Mouse (Mus musculus): ENCODE data around the gene Usp22. TPM values are rescaled to one million over a fixed set of nuclear protein-coding genes. Genes with fewer than 3 reads are reported as not detected.
"Not testable (repeated sequence)": the region's sequence is repeated elsewhere in the genome, so short reads cannot be mapped to it uniquely, and the experiment has no call there.

Gene Usp22
- total RNA-seq, 2 experiments from 2014 or later: 26.2 to 27.6 TPM

DNA sequence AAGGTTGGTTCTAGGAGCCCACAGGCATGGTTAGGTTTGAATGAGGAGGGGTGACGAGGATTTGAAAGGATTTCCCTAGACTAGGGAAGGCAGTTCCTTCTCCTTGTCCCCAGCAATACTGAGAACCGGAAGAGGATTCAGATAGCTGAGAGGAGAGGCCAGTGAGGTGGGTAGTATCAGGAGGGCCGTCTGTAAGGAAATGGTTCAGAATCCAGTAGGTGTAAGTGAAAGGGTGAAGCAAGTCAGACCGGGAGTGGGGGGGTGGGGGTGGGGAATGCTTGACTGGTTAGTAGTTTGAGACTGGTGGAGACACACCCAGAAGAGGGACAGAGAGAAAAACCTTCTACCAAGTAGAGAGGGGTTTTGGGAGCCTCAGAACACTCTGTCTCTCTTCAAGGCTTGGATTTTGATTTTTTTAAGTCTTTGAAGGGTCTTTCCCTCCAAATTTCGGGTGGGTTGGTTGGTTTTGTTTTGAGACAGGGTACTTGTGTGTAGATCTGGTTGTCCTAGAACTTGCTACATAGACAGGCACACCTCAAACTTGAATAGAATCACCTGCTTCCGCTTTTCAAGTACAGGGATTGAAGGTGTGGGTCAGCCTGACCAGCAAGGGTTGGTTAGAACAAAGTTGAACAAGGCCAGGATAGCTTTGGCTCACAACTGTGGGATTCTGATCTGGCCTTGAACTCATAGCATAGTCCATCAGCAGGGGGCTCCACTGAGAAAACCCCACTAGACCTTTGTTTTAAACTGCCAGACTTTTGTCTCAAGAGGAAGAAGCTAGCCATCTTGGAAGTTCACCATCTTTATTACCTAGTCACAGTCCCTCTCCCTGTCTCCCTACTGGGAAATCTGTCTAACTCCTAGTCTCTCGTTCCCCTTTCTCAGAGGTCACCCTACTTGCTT, 31.0 kb downstream of the Usp22 start:
- DNase-seq: no peak

DNA sequence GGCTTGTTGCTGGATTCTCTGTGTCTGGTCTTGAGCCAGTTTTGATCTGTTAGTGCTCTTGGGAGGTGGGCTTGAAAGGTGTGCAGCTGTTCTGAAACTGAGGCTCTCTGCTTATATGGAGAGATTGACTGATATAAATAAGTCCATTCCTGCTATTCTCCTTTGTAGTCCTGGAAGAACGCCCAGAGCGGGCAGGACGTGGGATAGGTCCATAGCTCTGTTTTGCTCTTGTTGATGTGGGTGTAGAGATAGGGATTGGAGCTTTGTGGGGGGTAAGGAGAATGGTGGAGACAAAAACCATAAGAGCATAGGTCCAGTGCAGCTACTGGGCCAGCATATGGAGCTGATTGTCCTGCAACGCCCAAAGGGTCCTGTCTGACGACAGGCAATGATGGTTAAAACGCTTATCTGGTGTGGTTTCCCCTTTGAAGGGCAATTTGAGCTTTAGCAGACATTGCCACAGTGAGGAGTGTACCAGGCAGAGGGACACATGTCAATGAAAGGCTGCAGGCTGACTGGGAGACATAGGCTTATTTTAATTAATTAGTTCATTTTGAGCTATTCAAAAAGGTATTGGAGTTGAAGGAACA, 31.8 kb downstream of the Usp22 start:
- DNase-seq: no peak

DNA sequence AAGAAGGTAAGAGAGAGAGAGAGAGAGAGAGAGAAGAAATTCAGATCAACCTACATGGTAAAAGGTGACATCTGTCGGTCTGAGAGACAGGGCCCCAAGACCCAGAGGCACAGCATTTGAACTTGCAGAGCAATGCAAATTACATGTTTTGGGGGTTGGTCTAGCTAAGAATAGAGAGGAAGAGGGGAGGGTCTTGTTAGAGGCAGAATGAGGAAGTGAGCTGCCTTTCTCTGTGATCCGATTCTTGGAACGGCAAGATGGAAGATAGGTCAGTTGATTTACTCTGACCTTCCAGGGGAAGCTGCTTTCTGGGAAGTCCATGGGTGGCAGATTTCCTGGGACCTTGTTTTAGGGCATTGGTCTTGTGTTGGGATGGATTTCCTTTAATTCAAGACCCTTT, 32.6 kb downstream of the Usp22 start:
- peak in 1 of 2 experiments; percentile 34 for DNase-seq

DNA sequence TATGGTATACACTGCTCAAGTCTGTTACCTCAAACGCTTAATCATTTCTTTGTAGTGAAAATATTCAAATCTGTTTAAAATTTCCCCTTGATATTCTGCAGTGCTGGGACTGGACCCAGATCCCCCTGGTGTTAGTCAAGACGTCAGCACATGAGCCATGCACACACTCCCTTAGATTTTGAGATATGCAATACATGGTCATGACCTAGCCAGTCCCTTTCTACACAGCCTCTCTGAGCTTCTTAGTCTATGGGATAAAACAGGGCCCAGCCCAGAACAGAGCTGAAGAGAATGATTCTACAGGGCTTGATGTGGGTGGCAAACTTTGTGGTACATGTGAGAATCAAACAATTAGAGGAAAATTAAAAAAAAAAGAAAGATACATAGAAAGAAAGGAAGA, 33.2 kb downstream of the Usp22 start:
- no peak for DNase-seq

DNA sequence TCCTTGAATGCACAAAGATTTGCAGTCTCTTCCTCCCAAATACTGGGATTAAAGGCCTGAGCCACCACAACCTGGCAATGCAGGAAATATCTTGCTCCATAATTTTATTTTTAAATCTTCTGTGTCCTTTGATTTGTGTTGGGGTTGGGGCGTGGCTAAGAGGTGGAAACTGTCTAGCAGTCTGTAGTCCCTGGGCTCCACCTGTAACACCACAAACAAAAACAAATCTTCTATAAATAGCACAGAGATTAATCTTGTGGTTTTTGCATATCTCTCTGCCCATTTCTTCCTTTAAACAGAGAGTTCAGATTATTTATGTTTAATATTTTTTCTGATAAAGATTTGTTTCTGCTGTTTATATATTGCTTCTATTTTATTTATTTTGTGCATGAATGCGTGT, 41.9 kb downstream of the Usp22 start:
- DNase-seq: no peak

DNA sequence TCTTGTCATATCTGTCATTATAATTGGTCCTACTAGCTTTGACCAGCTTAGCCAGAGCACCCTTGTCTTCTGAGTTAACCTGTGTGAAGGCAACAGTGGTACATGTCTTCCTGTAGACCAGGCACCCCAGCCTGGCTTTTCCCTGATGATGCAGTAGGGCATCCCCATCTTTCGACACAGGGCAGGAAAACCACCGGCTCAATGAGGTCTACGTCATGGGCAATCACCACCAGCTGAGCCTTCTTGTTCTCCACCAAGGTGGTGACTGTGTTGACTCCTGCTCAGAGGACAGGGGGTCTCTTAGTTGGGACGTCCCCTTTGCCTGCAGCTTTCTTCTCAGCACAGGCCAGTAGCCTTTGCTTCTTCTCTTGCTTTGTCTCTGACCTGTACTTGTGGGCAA, 44.2 kb downstream of the Usp22 start:
- not testable (repeated sequence) for DNase-seq

DNA sequence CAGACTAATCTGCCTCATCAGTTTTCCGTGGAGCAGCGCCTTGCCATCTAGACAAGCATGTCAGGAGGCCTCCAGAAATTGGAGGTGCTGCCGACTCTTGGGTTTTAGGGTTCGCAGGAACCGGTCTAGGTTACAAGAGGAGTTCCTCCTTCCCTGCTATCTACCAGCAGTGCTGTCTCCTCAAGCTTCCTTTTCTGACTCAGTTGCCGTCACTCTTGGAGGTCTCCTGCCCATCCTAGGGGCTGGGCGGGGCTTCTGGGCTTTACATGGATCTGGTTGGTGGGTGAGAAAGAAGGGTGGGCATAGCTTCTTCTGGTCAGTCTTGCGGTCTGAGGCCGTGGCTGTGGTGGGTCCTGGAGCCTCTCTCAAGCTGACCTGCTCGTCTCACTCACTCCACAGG, 45.5 kb downstream of the Usp22 start:
- DNase-seq: no peak

DNA sequence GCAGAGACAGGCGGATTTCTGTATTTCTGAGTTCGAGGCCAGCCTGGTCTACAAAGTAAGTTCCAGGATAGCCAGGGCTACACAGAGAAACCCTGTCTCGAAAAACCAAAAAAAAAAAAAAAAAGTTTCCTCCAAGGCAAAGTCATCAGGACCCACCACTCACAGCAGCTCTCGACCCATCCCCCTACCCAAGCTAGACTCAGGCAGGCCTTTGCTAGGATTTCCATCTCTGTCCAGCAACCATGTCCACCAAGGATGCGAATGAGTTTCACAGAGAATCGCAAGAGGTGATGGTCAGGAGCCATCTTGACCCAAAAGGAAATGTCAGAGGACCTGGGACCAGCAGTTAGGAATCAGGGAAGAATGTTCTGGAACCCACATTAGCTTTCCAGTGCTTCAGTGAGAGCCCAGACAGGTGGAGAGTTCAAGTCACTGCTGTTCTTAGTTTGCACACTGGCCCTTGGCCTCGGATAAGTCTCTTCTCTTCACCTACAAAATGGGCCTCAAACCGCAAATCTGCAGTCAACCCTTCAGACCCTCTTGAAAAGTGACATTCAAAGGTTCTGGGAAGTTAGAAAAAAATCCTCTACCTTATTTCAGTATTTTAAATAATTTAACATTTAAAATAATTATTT, 47.3 kb downstream of the Usp22 start:
- no peak for DNase-seq

DNA sequence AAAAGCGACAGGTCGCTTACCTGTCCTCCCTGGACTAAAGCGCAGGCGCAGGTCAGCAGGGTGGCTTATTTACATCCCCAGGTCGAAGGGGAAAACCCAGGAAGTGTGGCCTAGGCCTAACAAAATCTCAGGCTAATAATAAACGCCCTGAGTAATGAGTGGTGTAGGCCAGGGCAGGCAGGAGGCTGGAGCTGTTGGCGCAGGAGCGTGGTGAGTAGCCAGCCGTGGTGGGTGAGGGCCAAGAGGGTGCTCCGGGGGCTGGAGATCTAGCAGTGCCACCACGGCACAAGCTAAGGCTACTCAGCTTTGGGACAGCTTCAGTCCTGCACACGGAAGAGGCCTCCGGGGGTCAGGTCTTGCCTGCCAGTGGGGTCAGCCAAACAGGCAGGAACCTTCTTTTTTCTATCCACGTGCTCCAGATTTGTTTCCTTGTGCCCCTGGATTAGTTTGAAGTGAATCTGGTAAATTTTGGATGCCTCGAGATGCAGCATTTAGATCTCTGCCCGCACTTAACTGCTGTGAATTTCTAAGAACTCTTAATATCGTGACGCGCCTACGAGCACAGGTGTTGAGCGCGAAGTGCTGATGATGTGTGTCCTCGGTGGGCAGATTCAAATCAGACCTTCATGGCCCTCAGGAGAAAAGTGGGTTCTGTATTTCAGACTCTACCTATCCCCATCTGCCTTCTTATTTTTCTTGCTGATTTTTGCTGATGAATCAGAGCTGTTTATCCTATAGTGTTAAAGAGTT, 48.1 kb downstream of the Usp22 start, which contains the start of gene Tnfrsf13b:
Gene Tnfrsf13b, plus strand, starts transcription at position 150 of the 750 bp plus-strand sequence.
- DNase-seq: no peak

DNA sequence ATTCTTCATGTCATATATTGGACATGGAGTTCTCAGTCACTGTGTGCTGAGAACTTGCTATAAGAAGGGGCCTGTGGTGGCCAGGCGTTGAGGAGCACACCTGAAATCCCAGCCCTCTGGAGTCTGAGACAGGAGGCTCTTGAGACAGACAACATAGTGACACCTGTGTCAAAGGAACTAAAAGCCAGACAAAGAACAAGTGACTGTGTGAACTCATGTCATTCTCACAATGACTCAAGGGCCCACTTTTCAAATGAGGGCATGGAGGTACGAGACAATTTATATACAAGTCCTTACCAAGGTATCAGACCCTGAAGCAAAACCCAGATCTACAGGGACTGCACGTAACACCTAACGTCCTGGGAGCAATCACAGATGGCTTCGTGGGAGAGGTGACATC, 48.9 kb downstream of the Usp22 start:
- DNase-seq: no peak

DNA sequence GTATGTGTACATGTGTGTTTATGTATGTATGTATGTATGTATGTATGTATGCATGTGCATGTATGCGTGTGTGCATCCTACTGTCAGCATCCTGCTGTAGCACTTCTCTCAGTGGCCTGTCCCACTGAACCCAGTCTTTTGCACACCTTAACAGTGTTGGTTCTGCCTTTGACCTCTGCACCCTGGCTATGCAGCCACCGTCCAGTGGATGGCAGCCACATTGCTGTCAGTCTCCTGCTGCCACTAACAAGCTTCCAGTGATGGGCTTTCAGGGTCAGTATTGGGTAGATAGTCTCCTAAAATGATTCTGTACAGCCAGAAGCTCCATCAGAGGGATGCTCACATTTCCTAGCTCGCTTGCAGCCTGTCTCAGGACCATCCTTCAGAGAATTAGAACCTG, 51.0 kb downstream of the Usp22 start:
- DNase-seq: no peak

DNA sequence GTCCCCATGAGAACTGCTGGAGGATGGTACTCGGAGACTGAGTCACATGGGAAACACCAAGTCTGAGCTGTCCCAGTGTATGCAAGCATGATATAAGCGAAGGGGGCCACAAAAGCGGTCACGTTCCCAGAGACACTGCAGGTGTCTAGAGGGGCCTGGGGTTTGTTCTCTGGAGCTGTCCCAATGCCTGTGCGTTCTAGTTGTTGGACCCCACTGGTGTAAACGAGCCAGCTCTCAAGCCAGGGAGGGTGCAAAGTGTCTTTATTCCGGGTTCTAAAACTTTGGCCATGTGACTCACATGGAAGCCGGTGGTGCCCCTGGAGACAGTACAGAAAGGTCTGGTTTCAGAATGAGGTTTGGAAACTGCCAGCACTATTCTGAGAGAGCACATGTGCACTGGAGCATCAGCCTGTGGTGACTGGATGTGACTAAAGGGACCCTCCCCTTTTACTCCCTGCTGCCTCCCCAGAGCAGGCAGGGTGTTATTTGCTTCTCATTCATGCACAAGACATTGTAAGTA, 52.0 kb downstream of the Usp22 start:
- no peak for DNase-seq

DNA sequence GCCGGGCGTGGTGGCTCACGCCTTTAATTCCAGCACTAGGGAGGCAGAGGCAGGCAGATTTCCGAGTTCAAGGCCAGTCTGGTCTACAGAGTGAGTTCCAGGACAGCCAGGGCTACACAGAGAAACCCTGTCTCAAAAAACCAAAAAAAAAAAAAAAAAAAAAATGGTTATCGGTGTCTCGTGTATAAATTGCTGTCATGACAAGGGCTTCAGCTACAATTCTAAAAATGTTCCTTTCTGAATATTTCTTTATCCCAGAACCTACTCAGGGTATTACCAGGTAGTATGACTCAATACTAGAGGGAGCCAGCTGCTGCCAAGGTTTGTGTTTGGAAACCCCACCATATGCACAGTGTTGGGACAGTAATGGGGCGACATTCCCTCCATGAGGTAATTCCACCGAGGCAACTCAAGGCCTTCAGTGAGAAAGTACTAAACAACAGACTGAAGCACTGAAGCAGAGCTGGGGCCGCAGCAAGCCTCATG, 52.5 kb downstream of the Usp22 start:
- no peak for DNase-seq

DNA sequence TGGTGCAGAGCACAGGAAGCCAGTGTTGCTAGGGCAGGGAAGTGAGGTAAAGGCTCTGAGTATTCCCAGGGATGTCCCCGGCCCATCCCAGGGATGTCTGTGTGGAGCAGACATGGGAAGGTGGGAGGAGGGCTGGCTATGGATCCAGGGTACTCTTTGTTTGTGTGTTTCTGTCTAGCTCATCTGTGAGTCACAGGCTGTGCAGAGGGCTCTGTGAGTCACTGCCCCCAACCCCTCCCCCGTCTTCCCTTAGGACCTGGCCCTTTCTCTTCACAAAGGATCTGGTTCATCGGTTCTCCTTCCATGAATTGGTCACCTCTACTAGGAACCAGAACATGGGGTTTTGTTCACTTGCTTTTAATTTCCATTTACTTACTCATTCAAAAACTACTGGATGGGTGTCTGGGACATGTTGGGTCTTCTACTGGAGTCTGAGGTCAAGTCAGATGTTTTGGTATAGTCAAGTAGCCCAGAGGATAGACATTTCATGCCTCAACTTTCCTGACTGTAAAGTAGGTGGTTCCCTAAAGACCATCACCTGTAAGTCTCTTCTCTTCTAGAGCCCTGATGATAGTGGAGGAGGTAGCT, 54.8 kb downstream of the Usp22 start:
- DNase-seq: no peak

DNA sequence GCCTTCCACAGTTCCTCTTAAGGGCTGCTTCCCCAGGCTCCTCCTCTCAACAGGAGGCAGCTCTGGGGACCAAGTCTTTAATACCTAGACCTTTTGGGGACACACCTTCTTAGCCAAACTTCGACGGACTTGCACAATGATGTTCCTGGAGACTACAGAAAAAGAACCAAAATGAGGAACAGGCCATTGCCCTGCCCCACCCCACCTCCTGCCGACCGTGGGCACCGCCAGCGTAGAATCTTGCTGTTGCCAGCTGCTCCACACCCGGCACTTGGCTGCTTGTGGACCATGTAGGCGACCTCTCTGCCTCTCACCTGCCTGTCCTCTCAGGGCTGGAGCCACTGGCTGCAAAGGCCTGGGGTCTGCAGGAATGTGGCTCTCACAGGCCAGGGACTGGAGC, 58.6 kb downstream of the Usp22 start:
- no peak for DNase-seq

DNA sequence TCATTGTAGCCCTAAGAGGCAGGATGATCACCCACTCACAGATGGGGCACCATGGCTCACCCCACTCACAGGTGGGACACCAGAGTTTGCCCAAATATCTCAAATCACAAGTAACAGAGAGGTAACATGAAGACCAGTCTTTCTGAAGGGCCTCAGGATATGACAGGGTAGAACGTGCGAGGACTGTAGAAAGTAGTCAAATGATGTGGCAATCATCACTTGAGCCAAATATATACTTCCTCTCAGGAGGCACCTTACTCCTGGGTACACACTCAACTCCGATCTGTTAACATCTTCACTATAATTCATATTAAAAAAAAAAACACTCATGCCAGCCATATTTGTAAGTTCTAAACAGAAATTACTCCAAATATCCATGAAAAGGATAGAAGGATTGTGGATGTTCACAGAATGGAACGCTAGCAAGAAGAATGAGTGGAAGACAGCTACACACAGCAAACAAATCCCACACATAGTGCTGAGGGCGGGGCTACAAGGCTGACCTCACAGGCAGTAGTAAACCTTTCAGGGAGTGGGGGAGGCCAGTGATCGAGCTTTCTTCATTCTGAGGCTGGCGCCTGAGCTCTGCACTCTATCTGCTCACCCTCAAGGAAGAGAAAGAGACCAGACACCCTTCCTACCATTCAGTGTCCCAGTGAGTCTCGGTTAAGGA, 62.4 kb downstream of the Usp22 start:
- DNase-seq: no peak

DNA sequence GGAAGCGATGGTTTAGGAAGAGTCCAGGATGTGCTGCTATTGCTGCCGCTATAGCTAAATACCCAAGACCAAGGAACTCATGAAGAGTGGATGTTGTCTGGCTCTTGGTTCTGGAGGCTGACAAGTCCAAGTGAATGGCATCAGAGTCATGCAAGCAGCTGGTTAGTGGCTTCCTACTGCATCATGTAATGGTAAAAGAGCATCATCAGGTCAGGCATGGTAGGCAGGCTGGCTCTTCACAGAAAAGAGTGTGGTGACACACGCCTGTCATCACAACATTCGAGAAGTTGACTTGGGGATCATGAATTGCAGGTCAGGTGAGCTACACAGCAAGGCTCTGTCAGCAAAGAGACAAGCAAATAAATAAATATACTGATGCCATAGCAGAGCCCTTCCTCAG, 63.4 kb downstream of the Usp22 start:
- DNase-seq: no peak

DNA sequence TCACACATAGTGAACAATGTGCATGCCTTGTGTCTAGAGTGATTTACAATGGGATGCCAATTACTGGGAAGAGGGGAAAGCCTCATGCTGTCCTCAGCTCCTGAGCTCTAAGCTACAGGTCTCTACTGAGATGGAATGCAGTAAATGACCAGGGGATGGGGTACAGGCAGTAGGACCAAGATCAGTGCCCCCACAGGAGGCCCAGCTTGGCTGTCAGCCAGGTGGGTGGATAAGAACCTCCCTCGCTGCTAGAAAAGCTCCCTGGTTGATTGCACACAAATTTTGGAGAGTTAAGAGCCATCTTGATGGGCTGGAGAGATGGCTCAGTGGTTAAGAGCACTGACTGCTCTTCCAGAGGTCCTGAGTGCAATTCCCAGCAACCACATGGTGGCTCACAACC, 63.9 kb downstream of the Usp22 start:
- no peak for DNase-seq

DNA sequence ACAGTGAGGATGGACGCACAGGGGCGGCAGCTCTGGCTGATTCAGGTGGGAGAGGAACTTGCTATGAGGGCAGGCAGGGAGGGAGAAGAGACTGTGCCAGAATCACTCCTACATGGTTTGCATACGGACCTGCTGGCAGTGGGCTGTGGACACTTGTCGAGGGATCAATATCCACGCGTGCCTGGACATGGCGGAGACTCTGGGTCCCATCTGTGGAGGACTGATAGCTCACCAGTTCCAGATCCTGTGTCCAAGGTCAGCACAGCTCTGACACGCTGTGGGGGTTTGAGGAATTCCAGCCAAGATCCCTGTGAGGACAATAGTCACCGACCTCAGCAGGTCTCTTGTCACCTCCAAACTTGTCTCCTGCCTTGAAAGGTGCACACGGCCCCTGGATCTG, 64.7 kb downstream of the Usp22 start:
- no peak for DNase-seq

DNA sequence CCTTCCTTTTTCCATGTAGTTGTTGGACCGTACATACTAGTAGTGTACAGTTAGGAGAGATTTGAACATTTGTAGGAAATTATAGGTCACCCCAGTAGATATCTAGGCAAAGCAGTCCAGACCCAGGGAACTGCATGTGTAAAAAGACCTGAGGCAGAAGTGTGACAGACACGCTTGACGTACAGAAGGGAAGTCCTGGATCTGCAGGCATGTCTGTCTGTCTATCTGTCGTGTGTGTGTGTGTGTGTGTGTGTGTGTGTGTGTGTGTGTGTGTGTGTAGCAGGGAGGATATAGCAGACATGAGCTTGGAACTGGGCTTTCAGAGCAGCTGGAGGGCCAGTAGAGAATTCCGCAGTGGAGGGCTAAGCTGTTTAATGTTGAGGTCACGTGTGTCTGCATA, 65.1 kb downstream of the Usp22 start:
- DNase-seq: no peak

DNA sequence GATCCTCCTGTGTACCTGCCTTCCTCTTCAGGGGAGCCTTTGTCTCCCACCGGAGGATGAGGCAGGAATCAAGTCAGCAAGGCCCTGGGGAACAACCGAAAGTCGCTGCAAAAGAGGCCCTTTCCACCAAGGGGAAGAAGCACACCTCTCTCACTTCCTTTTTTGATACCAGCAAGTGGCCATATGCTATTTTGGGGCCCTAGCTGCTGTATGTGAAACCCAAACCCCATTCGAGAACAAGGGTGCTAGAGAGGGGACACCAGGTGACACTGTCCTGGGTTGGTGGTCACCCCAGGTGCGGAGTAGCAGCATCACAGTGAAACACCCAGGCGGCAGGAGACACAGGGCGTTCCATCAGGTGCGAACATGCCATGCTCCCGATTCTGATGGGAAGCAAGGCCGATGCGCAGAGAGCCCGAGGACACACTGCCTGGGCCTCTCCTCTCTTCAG, 65.9 kb downstream of the Usp22 start:
- DNase-seq: peak in 1 of 2 experiments; percentile 24

All from heart, adult 18-20 months (tissue).